Mouse (Mus musculus) mammary gland, adult 2 months (tissue): ENCODE results near the gene Zfp719. TPM values are rescaled to one million over a fixed set of nuclear protein-coding genes. Genes with fewer than 3 reads are reported as not detected.

Source experiments
- polyA plus RNA-seq: library from polyadenylated mRNA; depleted of rRNA; stranded (reverse); fragments of >200 nt; gene quantifications from 2 replicates; pipeline ENCODE4 v1.2.3, GENCODE M21; 2012; ENCODE audit warnings: low replicate concordance; rRNA removed

Gene Zfp719
- 0.99 and 2.5 TPM in 2 replicates for polyA plus RNA-seq

GRCm38 (mm10) chr7:43579440-43580171 is at the start of gene Zfp719:
TSS of gene Zfp719 (plus strand) at chr7:43579610.

GRCm38 (mm10) chr7:43544225-43544977 is 35.0 kb upstream of the Zfp719 start, which contains the start of gene Cd33:
TSS of gene Cd33 (minus strand) at chr7:43544428.

GRCm38 (mm10) chr7:43562006-43562633 is 17.3 kb upstream of the Zfp719 start, which contains the start of gene Zfp658:
TSS of gene Zfp658 (plus strand) at chr7:43562256.

GRCm38 (mm10) chr7:43606896-43607742 is 27.7 kb downstream of the Zfp719 start, which contains the start of gene Zfp819:
TSS of gene Zfp819 (plus strand) at chr7:43607169.

GRCm38 (mm10) chr7:43634500-43634899 is 55.1 kb downstream of the Zfp719 start, which contains the start of gene Ceacam18:
TSS of gene Ceacam18 (plus strand) at chr7:43634707.

Other genes with a start within 250 kb of the Zfp719 start
- gene Siglecf, start 228.3 kb upstream of the Zfp719 start, polyA plus RNA-seq, result 1.7 and 2.1 TPM in 2 replicates
- 60.6 and 83.5 TPM in 2 replicates for gene Siglecg, start 171.4 kb upstream of the Zfp719 start, polyA plus RNA-seq
- 0.07 TPM in 1 of 2 replicates, not detected in the other for gene Lim2, start 151.9 kb upstream of the Zfp719 start, polyA plus RNA-seq
- 59.9 and 70.1 TPM in 2 replicates for gene Nkg7, start 142.5 kb upstream of the Zfp719 start, polyA plus RNA-seq
- gene Cldnd2, start 138.8 kb upstream of the Zfp719 start, polyA plus RNA-seq, result not detected in 2 replicates
- gene Etfb, start 135.5 kb upstream of the Zfp719 start, polyA plus RNA-seq, result 140 and 200 TPM in 2 replicates
- gene Gm45233, start 135.5 kb upstream of the Zfp719 start, polyA plus RNA-seq, result 1.4 and 5.6 TPM in 2 replicates
- gene Vsig10l, start 116.5 kb upstream of the Zfp719 start, polyA plus RNA-seq, result 9.8 and 10.5 TPM in 2 replicates
- 6.9 and 7.2 TPM in 2 replicates for gene Iglon5, start 89.5 kb upstream of the Zfp719 start, polyA plus RNA-seq
- gene 4931406B18Rik, start 73.7 kb upstream of the Zfp719 start, polyA plus RNA-seq, result not detected in 2 replicates
- 15.0 and 29.1 TPM in 2 replicates for gene Cd33, start 35.2 kb upstream of the Zfp719 start, polyA plus RNA-seq
- gene Zfp658, start 17.4 kb upstream of the Zfp719 start, polyA plus RNA-seq, result 1.1 and 2.3 TPM in 2 replicates
- 0.06 TPM in 2 replicates for gene Zfp819, start 27.6 kb downstream of the Zfp719 start, polyA plus RNA-seq
- gene Ceacam18, start 55.1 kb downstream of the Zfp719 start, polyA plus RNA-seq, result not detected in 2 replicates
- gene Siglece, start 80.6 kb downstream of the Zfp719 start, polyA plus RNA-seq, result 3.8 and 5.4 TPM in 2 replicates
- gene Ctu1, start 92.4 kb downstream of the Zfp719 start, polyA plus RNA-seq, result 9.2 and 18.9 TPM in 2 replicates
- gene Klk14, start 110.8 kb downstream of the Zfp719 start, polyA plus RNA-seq, result not detected in 2 replicates
- 0.16 and 0.33 TPM in 2 replicates for gene Klk13, start 133.0 kb downstream of the Zfp719 start, polyA plus RNA-seq
- not detected in 2 replicates for gene Klk12, start 189.3 kb downstream of the Zfp719 start, polyA plus RNA-seq
- 2.4 and 4.7 TPM in 2 replicates for gene Klk11, start 195.0 kb downstream of the Zfp719 start, polyA plus RNA-seq
- gene Klk10, start 201.4 kb downstream of the Zfp719 start, polyA plus RNA-seq, result 0.98 and 8.7 TPM in 2 replicates
- 0.14 and 0.30 TPM in 2 replicates for gene Klk9, start 212.3 kb downstream of the Zfp719 start, polyA plus RNA-seq
- 7.4 and 14.6 TPM in 2 replicates for gene Klk8, start 218.0 kb downstream of the Zfp719 start, polyA plus RNA-seq
- 0.11 and 4.9 TPM in 2 replicates for gene Klk7, start 231.7 kb downstream of the Zfp719 start, polyA plus RNA-seq
- 0.82 TPM in 1 of 2 replicates, not detected in the other for gene Klk6, start 244.9 kb downstream of the Zfp719 start, polyA plus RNA-seq